Mouse (Mus musculus) urinary bladder, adult 2 months (tissue): ENCODE data around the gene Grik3. TPM values are rescaled to one million over a fixed set of nuclear protein-coding genes. Genes with fewer than 3 reads are reported as not detected.

Source experiments
- DNase-seq: peaks from one replicate; pipeline ENCODE4 v3.0.0; 2022; ENCODE audit warnings: low spot score
- polyA plus RNA-seq: library from polyadenylated mRNA; depleted of rRNA; stranded (reverse); fragments of >200 nt; gene quantifications from 2 replicates; pipeline ENCODE4 v1.2.3, GENCODE M21; 2012

Grik3 gene
- polyA plus RNA-seq, 1 experiment = 0.72 TPM

DNA sequence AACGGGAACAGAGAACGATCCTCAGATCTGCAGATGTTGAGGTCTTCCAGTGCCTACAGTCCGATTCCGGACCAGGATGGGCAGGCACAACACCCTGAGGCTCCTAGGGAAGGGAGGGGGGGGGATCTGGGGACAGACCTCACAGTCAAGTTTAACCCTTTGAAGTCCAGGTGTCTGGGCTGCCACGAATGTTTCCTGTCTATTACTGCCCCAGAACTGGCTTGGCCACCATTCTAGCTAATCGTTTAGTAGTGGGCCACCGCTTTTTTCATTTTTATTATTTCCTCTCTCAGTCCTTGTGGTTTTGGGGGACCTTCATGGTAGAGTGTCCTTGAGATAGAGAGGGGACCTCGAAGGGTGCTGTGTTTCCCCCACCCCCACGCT is 1.6 kb downstream of the Grik3 start:
- DNase-seq = no peak

DNA sequence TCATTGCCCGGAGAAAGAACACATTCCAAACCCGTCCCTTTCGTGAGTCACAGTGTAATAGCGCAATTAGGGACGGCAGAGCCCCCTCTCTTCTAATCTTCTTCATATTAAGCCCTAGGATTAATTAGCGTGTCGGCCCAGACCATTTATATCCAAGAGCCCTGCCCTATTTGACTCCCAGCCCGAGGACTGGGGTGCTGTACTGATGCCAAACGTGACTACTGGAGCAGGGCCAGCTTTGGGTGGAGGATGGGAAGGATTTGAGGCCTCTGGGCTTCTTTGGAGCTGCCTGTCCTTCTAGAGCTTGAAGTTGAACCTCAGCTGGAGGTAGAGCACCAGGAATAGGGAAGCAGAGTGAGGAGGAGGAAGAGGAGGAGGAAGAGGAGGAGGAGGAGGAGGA is 2.2 kb downstream of the Grik3 start:
- no peak for DNase-seq

DNA sequence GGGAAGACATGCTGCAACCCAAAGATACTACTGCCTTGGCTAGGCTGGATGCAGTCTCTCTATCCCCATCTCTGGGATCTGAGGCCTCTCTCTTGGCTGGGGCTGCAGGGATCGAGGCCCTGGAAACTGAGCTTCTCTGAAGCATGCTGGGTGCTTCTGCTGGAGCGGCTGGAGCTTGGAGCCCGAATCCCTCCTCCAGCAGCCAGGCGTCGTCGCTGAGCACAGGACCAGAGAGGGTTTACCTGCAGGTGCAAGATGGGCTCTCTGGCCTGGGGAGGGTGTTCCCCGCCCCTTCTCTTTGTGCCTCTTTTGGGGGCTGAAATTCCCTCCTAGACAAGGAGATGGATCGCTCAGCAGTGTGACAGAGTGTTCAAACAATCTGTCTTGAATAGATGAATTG is 2.6 kb downstream of the Grik3 start:
- no peak for DNase-seq

DNA sequence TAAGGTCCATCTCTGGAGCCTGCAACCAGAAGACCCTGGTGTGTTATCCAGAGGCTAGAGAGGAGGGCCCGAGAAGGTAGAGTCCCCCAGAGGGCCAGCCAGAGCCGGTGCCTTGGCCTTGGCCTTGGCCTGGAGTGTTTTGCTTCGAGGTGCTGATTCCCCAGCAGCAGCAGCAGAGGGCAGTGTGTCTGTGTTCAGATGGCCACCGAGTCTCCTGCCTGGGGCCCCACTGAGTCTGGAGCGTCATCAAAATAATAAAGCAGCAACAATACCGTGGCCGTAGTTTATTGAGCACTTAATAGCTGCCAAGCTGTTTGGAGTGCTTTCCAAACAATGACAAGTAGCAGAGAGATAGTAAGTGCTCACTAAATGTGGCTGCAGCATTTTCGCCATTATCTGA is 5.0 kb downstream of the Grik3 start:
- no peak for DNase-seq

DNA sequence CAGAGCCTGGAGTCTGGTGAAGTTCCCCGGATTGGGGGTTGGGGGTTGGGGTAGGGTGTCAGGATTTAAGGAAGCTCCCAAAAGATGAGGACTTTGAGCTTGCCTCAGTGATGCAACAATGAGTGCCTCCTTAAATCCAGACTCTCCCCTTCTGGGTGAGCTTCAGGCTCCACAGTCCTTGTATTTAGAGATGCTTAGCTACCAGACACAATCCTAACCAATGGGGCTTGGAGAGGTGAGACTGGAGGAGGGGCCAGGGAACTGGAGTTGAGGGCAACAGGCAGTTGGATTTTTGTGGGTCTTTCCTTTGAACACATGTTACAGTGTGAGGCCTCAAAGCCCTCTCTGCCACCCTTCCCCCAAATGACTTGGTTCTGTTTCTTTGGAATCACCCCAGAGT is 6.5 kb downstream of the Grik3 start:
- DNase-seq = no peak

DNA sequence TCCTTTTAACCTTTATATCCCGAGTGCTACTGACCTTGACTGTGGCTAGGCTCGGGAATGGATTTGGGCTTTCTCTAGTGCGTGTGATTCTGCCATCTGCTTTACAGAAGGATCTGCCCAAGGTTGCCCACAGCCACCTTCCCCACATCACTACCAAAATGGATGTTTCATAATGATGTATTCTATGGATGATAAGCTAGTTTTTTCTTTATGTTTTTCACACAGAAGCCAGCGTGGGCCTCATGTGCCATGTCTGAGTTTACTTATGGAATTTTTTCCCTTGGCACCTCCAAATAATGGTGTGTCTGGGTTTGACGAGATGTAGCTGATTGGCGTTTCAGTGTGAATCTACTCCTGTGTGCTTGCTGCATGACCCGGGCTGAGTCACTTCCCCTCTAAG is 7.0 kb downstream of the Grik3 start:
- no peak for DNase-seq

DNA sequence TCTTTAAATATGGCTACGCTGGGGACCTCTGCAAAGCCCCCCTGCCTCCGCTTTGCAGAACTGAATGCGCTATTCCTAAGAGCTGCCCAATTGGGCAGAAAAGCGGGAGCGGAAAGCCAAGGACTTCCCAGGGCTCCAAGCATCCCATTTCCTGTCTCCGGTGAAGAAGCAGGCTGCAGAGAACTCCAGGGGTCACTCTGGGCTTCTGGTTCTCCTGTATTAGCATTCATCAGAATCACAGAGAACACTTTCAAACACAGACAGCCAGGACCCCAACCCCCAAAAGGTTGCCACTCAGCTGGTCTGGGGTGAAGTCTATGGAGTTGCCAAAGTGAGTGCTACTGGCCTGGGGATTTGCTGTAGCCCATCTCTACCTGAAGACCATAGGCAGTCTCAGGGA is 8.4 kb downstream of the Grik3 start:
- no peak for DNase-seq

DNA sequence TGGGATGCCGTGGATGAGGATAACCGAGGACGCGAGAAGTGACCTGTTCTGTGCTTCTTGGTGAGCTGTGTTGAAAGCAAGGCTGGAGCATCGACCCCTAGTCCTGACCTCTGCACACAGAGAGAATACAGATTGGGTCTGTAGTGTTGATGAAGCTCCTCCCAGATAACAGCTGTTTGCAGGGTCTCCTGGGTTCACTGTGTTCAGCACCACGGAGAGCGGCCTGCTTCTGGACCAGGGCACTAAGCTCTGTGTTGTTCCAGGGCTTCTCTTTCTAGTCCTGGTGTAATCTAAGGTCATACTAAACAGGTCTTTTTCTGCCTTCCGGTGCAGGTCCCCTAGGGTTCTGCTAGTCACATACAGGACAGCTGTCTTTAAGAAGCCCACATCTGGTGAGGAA is 12.4 kb downstream of the Grik3 start:
- DNase-seq = no peak

DNA sequence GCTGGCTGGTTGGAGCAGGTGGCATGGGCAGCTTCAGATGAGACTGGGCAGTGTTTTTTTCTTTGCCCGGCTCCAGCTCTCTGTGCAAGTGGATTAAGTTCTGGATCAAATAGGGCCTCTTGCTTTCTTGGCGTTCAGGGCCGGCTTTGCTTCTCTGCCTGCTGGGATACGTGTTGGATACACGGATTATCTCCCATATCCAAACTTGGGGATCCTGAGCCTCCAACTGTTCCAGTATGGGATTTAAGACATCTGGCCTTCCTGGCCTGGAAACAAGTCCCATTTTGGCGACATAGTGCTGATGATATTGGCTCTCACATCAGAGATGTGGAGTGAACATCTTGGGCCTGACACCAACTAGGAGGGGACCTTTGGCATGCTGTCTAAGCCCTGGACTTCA is 21.9 kb downstream of the Grik3 start:
- no peak for DNase-seq

DNA sequence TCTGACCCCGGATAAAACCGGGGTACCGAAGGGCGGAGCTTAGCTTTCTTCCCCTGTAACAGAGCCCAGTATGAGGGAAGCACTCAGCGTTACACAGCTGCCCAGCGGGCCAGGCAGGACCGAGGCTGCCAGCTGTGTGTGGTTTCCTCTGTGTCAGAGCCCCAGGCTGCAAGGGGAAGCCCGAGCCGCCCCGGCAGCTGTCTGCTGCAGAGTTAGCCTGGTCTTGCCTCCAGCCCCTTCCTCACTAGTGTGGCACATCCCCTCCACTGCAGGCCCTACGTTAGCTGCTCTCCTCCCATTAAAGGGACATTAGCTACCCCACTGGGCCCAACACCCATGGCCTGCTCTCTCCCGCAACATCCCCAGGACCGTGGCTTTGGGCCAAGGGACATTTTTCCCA is 25.1 kb downstream of the Grik3 start:
- no peak for DNase-seq

DNA sequence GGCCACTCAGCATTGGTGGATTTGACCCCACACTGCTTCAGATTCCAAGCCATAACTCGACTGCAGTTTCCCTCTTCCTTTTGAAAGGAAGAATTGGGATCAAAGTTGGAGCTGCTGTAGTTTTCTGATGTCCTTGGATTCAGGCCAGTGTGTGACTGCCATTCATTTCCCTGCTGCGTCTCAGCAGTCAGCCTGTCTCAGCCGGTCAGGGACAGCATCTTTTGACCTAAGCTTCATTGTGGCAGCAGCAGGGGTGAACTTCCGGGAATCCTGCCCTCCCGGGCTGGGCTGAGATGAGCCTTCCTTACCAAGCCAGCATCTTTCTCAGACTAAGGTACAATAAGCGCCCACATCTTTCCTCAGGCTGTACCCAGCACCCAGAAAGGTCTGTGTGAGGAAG is 26.1 kb downstream of the Grik3 start:
- no peak for DNase-seq

DNA sequence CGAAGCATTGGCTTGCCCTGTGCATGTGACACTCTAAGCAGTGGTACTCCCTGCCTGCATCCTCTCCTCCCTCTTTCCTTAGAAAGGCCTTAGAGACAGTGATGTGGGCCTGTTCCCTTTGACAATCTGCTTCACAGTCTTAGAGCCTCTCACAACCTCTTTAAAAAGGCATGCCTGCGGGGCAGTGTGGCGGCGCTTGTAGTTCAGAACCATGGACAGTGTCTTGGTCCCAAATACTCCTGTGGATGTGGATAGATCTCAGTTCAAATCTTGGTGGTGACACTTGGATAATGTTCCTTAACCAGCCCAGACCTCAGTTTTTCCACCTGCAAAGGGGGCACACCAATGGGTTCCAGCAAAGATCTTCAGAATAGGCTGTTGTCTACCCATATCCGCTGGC is 28.4 kb downstream of the Grik3 start:
- DNase-seq = no peak

DNA sequence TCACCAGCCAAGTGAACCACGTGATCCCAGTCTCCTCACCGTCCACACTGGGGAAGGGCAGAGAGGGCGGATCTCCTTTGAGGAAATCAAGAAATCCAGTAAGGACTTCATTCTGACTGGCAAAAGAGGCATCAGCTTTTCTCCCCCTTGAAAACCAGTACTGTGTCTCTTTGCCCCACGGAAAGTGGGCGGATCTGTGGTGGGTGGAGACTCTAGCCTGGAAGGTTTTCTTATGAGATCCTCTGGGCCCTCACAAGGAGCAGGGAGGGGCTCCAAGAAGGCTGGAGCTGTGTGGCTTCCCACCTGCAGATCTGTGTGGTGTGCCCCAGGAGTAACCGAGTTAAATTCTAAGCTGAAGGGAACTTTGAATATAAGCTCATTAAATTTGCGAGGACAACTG is 32.4 kb downstream of the Grik3 start:
- DNase-seq = no peak

DNA sequence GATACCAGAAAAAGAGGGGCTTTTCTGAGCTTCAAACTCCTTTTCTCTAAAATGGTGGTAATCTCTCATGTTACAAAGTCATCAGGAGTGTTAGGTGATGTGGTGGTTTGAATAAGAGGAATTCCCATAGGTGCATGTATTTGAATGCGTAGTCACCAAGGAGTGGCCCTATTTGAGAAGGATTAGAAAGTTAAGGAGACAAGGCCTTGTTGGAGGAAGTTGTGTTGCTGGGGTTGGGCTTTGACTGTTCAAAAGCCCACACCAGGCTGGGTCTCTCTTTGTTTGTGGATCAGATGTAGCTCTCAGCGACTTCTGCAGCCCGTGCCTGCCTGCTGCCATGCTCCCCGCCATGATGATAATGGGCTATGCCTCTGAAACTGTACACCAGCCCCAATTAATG is 34.8 kb downstream of the Grik3 start:
- no peak for DNase-seq

DNA sequence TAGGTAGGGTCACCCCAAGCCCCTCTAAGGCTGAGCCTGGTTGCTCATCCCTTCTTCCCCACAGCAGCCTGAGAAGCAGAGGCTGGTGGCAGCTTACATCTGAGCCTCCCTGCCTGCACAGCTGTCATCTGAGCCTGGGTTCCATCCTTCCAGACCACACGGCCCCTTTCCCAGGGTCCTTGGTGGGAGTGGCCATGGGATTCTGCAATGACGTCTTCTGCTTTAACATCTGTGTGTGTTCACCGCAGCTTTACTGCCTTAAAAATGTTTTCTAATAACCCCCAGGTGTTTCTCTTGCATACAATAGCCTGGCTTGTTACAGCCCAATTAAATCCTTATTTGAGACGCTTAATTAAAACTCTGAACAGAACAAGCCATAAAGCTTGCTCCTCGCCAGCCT is 35.9 kb downstream of the Grik3 start:
- DNase-seq = no peak

DNA sequence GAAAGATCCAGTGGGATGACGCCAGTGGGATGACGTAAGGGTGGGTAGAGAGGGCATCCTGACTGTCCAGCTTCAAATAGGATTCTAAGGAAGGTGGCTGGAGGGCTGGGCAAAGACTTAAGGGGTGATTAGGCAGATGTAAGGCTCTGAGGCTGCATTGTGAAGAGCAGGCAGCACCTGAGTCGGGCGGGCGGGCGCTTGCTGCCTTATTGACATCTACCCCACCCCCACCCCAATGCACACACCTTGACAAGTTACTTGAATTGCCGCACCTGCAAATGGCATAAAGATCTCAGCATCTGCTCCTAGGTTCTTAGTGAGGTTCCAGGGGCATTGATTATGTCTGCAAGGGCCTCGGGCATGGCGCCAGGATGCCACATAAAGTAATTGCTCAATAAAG is 43.5 kb downstream of the Grik3 start:
- DNase-seq = no peak

DNA sequence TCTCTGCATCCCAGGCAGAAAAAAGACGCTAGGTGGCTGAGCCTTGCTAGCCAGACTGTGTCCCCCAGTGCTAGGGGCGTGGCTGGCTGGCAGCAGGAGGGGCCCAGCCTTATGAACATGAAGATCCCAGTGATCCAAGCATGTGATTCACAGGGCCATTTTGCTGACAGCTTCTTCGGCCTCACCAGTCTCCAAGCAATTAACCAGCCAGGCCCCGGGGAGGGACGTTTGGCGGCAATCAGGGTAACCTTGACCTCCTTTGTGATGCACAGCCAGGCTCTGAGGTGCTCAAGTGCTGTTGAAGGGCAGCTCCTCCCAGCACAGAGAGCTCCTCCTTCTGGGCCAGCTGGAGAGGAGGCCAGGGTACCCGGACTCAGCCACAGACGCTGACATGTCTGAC is 43.9 kb downstream of the Grik3 start:
- no peak for DNase-seq

DNA sequence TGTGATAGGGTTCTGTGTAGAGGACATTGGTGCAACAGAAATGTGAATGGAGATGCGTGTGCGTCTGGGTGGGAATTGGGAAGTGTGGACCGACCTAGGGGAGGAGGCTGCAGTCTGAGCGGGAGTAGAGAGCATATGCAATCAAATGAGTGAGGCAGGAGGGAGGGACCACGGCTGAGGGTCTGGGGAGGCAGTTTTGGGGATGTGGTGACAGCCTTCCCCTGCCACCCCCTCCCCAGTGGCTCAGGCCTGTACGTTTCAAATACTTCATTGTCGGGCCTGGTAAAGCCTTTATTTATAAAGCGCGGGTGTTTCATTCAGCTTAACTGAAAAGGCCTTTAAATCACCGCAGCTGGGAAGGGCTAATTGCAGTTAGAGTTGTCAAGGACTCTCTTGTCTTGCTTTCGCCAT is 44.5 kb downstream of the Grik3 start:
- no peak for DNase-seq

DNA sequence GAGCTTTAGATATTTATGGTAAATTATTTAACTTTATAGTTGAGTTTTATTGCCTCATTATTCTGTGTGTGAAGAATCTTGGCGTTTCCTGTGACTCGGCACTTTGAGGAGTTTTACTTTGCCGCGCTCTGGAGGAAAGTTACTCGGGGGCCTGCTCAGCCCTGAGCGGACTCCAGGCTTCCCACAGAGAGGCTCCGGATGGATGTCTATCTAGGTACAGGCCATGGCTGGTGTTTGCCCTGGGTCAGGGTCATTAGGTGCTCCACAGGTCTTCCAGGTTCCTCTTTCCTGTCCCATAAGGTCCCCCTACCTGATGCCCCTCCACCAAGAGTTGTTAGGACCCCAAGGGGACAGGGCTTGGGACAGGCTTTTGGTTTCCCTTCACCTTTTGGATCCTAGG is 45.0 kb downstream of the Grik3 start:
- no peak for DNase-seq

DNA sequence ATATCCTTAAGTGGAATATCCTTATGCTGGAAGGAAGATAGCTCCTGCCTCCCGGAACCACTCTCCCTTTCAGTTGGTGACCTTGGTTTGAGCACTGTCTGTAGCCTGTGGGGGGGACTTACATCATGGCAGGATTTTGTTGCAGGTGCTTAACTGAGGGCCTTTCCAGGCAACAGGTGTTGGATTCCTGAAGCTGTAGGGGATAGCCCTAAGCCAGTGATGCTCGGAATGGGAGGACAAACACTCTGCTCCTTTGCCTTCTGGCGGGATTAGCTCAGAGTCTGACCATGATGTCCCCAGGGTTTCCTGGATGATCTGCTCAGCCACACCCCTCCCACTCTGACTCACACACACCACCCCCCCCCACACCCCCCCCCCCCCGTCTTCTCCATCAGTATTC is 45.5 kb downstream of the Grik3 start:
- no peak for DNase-seq

DNA sequence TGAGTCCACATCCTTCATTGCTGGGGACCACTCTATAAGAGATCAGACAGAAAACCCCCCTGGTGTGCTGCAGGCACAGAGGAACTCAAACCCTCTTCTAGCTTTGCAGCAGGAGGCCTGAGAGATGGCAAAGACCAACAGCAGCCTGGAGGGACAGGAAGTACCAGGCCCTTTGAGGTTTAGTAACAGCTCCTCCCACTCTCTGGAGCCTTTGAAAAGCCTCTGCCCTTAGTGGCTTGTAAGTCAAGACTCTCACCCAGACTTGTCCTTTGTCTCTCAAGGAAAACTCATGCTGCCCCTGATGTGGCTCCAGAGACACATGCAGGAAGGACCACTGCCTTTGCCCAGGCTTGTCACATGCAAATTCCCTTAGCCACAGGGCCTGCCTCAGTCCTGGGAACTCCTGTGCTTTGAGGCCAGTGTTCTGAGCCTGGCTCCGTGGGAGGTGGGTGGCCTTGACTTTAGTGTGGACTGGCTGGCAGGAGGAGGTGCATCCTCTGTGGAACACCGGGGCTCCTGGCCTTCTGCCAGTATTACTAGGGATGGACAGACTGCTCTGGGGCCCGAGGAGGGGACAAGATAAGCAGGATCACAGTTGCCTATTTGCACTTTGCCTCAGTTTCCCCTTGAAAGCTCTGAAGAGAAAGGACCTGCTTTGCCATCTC is 47.9 kb downstream of the Grik3 start:
- DNase-seq = no peak

DNA sequence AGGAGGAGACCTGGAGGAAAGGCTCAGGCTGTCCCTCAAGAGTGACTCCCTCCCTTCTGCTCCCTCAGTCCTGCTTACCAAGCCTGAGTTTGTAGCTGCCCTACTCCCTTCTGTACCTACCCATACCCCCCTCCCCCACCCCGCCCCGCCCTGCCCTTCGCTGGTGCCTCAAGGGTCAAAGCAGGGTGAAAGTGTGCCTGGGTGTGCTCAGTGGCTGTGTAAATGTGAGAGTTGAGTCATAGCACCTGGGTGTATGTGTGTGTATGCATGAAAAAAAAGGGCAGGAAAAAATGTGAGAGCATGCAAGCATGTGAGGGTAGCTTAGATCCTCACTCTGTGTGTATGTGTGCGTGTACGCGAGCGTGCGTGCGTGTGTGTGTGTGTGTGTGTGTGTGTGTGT is 49.1 kb downstream of the Grik3 start:
- DNase-seq = no peak

DNA sequence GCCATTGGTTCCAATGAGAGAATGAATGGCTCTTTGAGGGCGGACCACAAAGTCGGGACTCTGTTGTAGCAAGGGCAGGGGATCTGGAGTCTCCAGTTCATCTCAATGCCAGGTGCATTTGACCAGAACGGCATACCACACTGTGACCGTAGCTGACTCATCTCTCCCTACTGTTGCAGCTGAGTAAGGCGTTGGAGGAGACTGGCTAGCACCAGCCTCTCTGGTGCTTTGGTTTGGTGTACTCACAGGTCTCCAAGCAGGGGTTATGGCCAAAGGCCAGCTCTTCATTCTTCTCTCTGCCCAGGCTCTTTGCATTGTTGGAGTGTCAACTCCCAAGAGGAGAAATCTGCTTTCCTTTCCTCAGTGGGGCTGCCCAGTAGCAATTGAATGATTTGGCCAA is 52.7 kb downstream of the Grik3 start:
- DNase-seq = no peak

DNA sequence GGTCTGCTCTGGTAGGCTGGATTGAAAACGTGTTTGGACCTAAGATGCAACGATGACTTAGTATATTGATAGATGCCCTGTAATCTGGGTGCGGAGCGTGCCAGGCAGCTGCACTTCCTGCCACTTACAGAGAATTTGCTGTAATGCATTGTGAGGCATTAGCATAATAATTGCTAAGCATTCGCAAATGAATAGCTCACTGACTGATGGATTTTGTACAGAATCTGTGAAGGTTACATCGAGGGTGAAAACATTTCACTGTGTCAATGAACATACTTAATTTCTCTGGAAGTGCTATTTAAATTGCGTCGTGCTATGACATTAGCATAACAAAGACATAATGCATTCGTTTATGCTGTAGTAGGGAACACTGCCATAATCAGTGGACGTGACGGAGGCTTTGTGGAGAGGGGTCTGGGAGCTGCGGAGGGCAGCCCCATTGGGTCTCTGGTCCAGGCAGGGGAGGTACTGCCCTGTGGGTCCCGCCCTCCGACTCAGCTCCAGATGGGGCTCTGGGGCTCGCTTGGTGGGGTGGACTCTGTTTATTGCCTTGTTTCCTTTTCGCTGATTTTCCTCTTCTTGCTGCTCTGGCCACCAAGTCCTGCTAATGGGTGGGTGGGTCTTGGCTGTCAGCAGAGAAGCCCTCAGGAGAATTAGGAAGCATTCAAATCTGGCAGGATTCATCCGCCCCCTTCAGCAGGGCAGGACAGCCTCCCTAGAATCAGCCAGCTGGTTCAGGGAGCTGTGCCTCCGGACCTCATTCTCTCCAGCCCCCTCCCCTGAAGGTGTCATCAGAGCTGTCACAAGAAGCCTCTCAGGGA is 54.7 kb downstream of the Grik3 start:
- no peak for DNase-seq
